Mouse (Mus musculus): ENCODE measurements around the gene Csnk2b.

The Csnk2b gene

DNA sequence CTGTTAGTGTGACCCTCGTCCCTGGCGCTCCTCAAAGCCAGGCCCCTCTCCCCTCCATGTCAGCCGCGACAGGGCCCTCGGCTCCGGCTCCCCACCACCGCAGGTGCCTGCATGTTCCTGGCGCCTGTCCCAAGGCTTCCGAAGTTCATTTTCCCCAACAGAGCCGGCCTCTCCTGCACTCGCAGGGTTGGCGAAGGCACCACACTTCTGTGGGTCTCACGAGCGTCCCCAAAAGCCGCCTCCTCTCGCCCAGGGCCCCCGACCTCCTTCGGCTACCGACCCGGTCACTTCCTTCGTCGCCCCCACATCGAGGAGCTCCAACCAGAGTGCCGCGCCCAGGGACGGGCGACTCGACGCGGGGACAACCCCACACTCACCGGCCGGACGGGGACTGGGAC is 1.1 kb downstream of the Csnk2b start:
- DNase-seq (ENCODE audit: low spot score): no peak

DNA sequence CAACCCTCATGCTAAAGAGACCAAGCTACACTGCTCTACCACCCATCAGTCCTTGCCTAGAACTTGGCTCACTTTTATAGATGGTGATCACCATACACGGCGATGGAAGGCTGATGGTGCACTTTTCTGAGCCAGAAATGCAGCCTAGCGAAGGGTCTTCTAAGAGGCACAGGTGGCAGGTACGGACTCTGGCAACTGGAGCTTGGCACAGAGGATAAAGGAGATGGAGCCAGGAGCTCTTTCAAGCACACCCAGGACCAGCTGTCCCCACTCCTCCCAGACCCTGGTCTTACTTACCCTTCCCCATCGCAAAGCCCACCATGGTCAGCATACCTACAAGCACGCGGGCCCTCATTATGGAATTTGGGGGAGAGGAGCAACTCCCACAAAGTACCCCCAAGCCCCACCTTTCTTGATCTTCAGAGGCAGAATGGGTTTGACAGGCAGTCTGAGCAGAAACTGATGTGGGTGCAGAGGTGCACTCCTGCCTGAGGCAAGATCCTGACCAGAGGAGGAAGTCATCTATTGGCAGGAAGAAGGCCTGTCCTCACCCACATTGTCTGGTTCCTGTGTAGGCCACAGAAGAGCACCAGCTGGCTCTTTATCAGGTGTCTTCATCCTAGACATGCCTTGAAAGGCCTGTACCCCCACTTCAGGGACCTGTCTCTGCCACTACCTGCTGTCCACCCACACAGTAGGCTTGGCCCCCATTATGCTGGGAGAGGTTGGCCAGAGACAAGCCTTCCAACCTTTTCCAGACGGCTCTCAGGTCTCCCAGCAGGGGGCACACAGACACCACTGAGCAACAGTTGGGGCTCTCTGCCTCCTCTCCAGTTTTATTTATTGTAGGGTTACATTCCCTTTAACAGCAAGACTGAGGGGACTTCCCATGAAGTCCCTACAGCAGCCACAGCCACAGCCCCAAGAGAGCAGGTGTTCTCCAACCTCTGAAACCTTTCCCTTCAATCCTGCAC is 6.5 kb downstream of the Csnk2b start, which contains the start of gene Ly6g5b:
Gene Ly6g5b, minus strand, starts transcription at position 383 of the 974 bp plus-strand sequence.
- DNase-seq (ENCODE audit: low spot score): no peak

DNA sequence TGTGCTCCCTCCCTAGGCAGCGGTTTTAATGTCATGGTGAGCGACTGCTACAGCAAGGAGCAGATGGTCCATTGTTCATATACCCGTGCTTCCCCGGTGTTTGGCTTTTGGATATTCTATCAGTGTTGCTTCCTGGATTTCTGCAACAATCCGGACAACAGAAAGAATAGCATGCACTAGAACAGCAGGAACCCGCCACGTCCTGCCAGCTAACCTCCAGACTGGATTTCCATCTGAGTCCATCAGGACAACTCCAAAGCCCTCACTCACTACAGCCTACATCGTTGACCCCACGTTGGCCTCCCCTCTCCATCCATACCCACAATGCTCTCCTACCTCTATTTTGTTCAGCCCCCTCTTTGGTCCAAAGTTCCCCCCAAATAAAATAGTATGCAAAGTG is 10.1 kb downstream of the Csnk2b start:
- DNase-seq (ENCODE audit: low spot score): no peak

DNA sequence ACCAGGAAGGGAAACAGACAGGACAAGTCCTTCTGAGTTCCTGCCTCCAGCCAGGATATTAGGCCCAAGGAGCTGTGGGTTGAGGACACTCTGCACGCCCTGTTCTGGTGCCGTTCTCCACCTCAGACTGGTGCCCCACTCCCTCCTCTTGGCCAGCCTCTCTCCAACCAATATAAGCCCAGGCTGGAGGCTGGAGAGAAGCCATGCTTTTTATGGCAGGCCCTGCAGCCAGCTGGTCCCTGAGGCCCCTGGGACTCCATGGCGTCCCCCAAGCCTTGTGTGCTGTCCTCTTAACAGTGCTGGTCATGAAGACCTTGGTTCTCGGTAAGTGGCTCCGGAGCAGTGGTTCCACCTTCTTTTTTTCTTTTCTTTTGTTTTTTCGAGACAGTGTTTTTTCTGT is 13.8 kb downstream of the Csnk2b start, which contains the start of gene Ly6g5c:
Gene Ly6g5c, plus strand, starts transcription at position 183 of the 400 bp plus-strand sequence.
- DNase-seq (ENCODE audit: low spot score): no peak

DNA sequence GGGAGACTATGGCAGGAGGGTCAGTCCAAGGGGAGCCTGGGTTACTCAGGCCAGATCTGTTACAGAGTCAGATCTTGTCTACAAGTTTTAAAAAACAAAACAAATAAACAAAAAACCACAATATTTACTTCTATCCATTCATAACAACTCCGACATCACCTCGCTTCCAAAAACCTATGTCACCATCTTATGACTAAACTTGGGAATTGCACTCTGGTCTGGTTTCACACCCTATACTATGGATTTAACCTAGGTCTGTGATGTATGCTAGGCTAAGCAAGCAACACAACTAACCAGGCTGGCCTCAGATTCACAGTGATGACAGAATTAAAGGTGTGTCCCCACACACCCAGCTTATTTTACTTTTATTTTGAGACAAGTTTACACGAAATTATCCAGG is 15.3 kb downstream of the Csnk2b start:
- no peak for DNase-seq (ENCODE audit: low spot score)

DNA sequence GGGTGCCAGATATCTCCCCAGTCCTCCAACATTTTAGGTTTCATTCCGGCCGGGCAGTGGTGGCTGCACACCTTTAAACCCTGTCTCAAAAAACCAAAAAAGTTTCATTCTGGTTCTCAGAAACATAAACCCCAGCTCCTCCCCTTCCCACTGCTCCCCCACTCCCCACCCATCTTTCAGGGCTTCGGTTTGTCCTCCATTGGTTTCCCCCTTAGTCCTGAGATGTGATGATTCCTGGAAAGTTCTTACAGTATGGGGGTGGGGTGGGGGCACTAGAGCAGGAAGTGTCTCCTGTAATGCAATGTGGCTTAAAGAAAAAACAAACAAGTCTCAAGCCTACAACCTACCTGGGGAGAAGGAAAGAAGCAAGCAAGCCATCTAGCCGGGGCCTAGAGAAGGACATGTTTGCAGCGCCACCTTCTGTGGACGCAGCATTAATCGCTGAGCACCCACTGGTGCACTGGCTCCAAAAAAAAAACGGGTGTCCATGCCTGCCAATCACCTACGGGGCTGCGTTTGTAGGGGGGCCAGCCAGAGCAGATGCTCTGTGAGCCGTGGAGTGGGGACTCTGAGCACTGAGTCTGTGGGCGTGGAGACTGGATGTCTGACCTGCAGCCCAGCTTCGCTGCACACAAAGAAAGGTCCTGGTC is 16.0 kb downstream of the Csnk2b start:
- no peak for DNase-seq (ENCODE audit: low spot score)

DNA sequence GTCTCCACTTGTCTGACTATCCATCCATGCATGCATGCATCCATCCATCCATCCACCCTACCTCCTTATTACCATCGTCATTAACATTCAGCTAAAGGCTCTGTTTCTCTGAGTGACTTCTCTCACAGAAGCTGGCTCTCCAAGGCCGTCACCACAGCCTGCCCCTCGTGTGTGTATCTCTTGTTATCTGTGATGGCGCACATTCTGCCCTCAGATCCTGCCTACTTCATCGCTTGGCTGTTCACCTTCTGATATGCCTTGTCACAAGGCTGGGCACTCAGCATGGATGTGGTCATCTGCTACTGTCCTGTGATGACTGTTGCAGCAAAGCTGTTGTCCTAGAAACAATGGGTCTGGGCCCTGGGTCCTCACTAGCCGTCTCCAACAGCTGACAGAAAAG is 17.1 kb downstream of the Csnk2b start:
- DNase-seq (ENCODE audit: low spot score): no peak

DNA sequence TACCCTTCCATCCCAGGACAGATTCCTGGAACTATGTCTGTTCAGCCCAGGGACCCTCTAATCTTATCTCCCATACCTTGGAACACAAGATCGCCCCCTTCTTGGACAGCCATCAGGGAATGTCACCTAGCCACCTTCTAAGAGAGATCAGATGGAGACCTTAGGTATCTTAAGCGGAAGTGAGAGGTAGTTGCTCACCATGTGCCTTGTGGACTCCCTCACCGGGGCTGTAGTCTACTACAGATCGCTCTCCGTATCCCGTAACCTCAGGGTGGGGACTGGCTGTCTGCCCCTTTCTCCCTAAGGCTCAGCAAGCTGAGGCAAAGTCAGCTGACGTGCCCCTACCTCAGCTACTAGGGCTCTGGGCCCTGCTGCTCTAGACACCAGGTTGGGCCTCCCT is 17.8 kb downstream of the Csnk2b start:
- DNase-seq (ENCODE audit: low spot score): no peak

DNA sequence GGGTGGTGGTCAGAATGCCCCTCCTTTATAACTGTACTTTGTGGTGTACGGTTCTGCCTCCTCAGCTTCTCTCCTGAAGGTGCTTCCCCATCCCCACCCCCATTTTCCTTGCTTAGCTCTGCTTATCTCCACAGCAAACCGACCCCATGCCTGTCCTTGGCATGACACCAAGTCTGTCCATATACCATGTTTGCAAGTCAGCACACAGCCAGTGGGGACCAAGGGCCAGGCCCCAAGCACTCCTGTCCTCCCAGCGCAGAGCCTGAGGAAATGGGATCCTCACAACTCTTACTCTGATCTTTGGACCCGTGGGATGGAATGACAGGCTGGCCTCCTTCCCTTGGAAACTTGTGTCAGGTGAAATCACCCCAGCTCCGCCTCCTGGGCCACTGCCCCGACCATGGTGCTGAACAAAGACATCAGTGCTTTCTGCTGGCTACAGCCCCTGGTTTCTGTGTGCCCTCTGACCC is 18.6 kb downstream of the Csnk2b start:
- no peak for DNase-seq (ENCODE audit: low spot score)

DNA sequence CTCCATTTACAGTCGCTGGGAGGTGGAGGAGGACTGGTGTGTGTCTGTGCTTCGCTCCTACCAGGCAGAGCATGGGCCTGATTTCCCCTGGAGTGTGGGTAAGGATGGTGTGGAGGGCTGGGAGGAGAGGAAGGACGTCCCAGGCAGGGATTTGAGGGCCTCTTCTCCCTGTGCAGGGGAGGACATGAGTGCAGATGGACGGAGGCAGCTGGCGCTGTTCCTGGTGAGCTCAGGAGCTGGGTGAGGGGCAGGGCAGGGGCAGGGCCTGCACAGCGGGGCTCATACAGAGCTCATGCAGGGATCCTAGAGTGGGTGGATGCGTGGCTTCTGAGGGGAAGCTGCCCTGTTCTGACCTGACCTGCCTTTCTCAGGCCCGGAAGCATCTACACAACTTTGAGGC is 19.6 kb downstream of the Csnk2b start:
- no peak for DNase-seq (ENCODE audit: low spot score)

DNA sequence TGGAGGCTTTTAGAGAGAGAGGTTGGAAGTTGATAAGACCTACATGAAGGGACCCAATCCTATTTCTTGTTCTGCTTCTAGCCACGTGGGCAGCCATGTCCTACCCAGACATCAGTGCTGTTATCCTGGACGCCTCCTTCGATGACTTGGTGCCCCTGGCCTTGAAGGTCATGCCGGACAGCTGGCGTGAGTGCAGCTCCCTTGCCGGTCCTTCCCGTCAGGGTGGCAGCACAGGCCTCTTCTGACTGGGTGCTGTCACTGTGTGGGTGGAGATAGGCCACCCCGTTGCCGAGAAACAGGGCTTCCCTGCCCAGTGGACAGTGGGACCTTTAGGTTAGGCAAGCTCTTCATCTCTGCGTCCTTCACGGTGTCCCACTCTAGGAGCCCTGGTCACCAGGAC is 20.7 kb downstream of the Csnk2b start:
- DNase-seq (ENCODE audit: low spot score): no peak

DNA sequence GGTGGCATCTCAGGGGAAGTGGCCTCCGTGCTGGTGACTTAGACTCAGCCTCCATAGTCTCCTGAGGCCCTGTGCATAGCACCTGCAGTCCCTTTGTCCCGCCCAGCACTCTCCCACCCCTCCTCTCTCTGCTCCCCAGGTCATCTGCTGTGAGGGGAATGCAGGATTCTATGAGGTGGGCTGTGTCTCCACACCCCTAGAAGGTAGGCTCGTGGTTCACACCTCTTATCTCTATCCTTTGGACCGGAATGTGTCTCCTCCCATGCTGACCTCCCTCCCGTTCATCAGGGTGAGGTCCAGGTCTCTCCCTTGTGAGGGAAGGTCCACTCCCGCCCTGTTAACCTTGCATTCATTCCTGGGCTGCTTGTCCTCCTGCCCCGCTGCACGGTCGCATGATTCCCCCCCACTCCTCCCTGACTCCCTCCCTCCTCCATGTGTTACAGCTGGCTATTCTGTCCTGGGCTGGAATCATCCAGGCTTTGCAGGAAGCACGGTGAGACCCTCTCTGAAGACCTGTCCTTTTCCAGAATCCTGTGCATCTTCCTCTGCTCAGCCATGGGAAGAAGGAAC is 21.6 kb downstream of the Csnk2b start:
- no peak for DNase-seq (ENCODE audit: low spot score)

DNA sequence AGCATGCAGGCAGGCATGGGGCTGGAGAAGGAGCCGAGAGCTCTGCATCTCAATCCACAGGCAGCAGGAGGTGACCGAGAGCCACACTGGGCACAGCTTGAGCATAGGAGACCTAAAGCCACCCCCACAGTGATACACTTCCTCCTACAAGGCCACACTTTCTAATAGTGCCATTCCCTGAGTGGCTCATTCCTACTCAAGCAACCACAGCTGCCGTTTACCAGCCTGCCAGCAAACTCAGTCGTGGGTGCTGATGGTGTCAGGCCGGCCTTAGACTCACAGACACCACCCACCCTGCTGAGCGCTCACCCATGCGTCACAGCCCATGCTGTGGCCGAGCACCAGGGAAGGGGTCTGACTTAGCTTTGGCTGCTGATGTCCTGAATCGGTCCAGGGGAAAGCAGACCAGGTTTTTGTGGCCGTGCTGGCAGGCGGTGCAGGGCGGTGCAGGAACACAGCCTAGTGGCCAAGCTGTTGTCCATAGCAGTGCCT is 24.6 kb downstream of the Csnk2b start:
- no peak for DNase-seq (ENCODE audit: low spot score)

DNA sequence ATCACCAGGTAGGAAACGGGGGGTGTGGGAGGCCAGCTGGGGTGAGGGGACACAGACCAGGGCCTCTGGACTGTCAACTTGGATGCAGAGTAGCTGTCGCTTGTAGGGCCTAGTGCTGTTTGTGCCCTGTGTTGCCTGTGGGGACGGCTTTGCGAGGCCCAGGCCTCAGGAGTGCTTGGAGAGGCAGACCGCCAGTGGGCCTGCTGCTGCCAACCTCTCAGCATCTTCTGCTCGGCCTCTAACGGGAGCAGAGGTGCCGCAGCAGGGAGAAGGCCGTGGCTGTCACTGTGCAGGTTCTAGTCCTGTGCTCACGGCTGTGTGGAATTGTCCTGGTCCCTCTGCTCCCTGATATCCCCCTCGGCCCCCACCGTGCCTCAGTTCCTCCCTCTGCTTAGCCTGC is 25.3 kb downstream of the Csnk2b start:
- DNase-seq (ENCODE audit: low spot score): no peak

DNA sequence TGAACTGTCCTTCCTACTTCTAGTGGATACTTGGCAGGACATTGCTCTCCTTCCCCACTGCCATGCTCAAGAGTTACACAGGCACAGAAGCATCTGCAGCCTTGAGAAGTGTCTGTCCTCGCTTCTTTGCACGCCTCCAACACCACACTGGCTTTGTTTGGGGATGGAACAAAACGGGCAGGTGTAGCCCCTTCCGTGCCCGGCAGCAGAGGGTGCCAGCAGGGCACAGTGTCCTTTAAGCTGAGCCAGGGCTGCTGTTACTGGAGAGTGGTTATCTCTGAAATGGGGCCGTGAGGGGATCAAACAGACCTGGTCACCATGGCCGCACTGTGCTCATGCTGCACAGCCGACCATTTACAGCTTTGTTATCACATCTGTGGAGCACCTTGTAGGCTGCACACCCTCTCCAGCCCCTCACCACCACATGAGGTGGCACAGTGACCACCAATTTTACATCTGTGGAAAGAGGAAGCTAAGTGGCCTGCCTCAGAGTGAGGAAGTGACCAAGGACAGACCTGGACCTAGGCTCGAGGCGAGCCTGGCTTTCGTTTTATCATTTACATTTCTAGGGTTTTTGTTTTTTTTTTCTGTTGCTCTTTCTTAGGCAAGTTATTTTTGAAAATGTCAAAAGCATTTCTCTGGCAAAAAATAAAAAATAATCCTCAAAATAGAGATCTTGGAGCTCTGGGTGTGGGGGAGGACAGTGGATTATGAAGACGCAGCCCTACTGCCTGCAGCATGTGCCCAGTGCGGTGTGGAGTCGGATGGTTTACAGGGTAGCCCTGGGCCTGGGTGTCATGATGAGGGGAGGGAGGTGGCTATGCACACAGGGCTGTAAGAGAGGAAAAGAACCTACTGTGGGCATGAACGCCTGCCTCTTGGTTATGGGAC is 27.1 kb downstream of the Csnk2b start:
- no peak for DNase-seq (ENCODE audit: low spot score)

DNA sequence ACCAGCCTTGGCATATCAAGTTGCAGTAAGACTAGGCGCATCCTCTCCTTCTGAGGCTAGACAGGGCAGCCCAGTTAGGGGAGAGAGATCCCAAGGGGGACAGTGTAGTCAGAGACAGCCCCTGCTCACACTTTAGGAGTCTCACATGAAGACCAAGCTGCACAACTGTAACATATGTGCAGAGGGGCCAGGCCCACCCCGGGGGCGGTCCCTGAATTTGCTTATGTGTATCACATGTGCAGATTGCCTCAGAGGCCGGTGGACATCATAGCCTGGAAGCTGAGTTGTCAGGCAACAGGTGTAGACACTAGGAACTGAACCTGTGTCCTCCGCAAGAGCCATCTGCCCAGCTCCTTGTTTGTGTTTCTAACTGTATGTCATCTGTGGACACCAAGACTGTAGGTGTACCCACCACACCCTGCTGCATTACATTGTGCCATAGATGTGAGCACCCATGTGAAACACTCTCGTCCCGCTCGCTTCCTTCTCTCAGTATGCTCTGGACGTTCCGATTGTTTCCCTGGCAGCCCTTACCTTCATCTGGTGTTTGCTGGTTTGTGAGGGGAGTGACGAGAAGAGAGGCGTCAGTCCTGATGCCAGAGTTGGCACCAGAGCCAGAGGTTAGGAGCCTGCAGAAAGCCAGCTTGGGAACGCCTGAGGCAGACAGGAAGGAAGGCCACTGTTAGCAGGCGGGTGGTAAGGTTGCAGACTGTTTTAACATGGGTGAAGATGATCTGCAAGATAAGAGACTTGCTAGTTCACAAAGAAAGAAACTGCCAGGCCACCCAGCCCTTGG is 29.3 kb downstream of the Csnk2b start:
- DNase-seq (ENCODE audit: low spot score): no peak

DNA sequence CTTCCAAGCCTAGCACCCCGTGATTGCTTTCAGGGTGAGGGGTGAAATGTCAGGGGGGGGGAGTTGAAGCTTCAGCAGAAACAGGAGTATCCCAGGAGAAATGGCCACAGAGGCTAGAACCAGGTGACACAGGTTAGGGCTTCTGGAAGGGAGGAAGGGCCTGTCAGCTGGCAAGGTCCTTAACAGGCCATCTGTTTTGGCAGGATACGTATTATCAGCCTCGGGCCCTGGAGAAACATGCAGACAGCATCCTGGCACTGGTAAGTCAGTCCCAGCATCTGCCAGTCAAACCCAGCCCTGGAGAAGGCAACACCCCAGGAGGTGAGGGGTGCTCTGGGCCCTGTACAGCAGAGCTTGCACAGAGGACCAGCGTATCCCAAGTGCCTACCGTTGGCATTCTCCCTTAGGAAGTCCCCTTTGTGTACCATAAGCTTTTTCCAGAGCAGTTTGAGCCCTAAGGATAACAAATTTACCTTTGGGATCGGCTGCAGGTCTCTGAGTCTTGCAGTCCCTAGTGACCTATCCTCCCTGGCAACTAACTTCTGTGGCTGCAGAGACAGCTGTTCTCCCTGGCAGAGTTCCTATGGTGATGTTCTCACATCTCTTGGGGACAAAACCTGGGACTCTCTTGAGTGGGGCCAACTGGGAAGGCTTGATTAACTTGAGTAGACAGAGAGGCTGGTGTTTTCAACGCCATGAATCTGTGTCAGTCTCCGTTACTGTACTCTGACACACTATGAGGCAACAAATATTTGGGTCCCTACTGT is 31.5 kb downstream of the Csnk2b start:
- no peak for DNase-seq (ENCODE audit: low spot score)

DNA sequence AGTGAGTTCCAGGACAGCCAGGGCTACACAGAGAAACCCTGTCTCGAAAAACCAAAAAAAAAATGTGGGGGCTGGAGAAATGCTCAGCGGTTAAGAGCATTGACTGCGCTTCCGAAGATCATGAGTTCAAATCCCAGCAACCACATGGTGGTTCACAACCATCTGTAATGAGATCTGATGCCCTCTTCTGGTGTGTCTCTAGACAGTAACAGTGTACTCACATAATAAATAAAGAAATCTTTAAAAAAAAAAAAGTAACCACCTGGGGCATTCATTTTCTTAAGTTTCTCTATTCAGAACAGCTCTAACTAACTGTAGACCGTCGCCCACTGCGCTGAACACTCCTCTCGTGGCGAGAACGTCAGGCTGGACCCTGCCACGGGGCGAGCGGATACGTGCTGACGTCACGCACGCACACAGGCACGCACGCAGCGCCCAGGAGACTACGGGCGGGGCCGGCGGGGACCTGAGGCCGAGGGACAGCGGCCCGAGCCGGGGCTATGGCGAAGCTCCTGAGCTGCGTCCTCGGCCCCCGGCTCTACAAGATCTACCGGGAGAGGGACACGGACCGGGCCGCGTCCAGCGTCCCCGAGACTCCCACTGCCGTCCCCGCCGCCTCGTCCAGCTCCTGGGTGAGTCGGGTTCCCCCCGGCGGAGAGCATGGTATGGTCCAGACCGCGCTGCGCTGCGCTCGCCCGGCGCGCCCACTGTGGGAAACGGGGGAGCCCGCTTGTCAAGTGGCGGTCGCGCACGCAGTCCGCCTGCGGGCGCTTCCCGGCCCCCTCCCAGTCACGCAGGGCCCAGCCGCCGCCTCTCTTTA is 32.8 kb downstream of the Csnk2b start, which contains the start of gene Abhd16a:
Gene Abhd16a, plus strand, starts transcription at position 439 of the 820 bp plus-strand sequence.
- peak; percentile 72 for DNase-seq (ENCODE audit: low spot score)

DNA sequence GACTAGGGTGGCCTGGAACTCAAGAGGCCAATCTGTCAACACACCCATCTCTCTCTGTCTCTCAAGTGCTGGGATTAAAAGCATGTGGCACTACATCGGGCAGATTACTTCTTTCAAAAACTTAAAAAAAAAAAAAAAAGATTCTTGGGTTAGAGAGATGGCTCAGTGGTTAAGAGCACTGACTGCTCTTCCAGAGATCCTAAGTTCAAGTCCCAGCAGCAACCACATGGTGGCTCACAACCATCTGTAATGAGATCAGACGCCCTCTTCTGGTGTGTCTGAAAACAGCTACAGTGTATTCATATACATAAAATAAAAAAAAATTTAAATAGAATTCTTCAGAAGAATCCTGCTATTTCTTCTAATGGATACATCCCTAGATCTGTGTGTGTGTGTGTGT is 33.7 kb downstream of the Csnk2b start:
- DNase-seq (ENCODE audit: low spot score): no peak
